Mouse (Mus musculus): ENCODE data around the gene Cbs. TPM values are rescaled to one million over a fixed set of nuclear protein-coding genes. Genes with fewer than 3 reads are reported as not detected.

The Cbs gene
- polyA plus RNA-seq, 1 experiment from 2014 or later = 5.0 TPM

DNA sequence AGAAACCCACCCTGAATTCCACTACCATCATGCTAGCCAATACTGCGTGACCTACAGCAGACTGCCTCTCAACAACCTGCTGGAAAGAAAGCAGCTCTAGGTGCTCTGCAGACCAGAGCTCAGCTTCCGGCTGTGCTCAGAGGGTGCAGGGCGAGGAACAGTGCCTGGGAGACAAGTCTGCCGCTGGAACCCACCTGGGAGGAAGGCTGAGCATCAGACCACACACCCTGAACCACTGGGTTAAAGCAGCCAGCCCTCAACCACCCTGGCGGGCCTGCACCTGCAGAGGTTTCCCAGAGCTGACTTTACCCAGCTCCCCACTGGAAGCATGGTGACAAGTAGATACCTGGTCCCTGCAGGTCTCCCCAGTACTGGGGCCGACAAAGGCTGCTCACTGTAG, 16.2 kb upstream of the Cbs start:
- Histone ChIP-seq H3K27ac (ENCODE audit: low read length) (no peak overlapping the region), H3K27me3 (ENCODE audit: insufficient read depth, low read length) (no peaks in the 10 kb centered on the region), H3K9ac (replicated peaks; ENCODE audit: low read length) (no peak overlapping the region), H3K4me2 (replicated peaks; ENCODE audit: low read depth, low read length) (no peak overlapping the region), H3K36me3 (ENCODE audit: insufficient read depth, low read length) (peaks cover 77% of the 10 kb centered on the region), H3K4me3 (ENCODE audit: low read length) (no peak overlapping the region), H3K9me3 (ENCODE audit: low read length) (no peaks in the 10 kb centered on the region), H3K4me1 (ENCODE audit: insufficient read depth, low read length) (peaks cover 14% of the 10 kb centered on the region)
- no peak for ATAC-seq (ENCODE audit: low FRiP score, low TSS enrichment)
- WGBS = 84% methylated on average over 6 of the region's 6 CpGs

DNA sequence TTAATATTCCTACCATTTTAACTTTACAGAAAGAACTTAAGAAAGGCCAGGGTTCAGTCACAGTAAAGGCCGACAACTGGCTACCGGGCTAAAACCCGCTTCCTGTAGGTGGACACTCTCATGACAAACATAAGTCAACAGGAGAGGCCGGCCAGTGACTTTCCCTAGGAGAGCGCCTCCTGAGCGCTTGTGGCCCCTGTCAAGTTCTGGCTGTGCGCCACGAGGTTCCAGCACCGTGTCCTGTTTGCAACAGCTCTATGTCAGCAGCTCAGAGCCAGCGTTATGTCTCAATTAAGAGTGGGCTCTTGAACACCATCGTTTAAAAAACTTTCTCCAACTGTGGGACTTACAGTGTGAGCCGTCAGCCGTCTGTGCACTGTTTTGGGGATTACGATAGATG, 15.1 kb upstream of the Cbs start:
- 89% methylated on average over 14 of the region's 14 CpGs for WGBS
- Histone ChIP-seq H3K4me3 (ENCODE audit: low read length) (no peak overlapping the region), H3K9ac (replicated peaks; ENCODE audit: low read length) (no peak overlapping the region)

DNA sequence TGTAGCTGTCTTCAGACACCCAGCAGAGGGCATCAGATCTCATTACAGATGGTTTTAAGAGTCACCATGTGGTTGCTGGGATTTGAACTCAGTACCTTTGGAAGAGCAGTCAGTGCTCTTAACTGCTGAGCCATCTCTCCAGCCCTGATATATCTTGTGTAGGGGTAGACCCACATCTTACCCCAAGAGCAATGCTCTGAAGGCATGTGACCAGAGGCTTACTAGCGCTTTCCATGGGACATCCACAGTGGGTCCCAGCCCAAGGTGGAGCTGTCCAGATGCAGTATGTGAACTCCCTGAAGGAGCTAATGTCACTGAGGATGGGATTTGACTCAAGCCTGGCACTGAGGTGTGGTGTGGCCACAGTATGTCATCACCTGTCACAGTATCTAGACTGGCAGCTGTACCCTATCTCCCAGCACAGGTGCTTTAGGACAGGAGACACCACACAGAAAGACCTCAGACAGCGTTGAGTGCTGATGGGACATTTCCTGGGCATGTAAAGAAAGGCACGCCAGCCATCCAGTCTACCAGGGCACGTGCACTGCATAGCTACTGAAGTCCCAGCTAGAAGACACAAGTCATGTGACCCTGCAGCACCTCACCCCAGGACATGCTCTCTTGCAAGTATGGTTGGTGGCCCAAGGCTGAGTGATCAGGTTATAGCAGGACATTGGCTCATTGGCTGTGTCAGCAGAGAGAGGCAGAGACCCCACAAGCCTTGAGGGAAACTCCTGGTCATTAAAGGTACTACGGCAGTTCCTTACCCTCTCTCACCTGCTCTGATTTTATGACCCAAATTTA, 9.4 kb upstream of the Cbs start:
- H3K4me2 ChIP-seq (replicated peaks; ENCODE audit: low read depth, low read length) = no peak overlapping the region
- H3K27me3 ChIP-seq (ENCODE audit: insufficient read depth, low read length) = no peaks in the 10 kb centered on the region
- no peak overlapping the region for H3K9ac ChIP-seq (replicated peaks; ENCODE audit: low read length)
- 93% methylated on average over 5 of the region's 5 CpGs for WGBS
- no peak overlapping the region for H3K27ac ChIP-seq (ENCODE audit: low read length)
- no peaks in the 10 kb centered on the region for H3K4me1 ChIP-seq (ENCODE audit: insufficient read depth, low read length)
- peaks cover 57% of the 10 kb centered on the region for H3K36me3 ChIP-seq (ENCODE audit: insufficient read depth, low read length)
- 0 out of 2 replicates have a peak, but pooled peaks cover 2% of the 10 kb centered on the region for H3K9me3 ChIP-seq (ENCODE audit: low read length)
- no peak overlapping the region for H3K4me3 ChIP-seq (ENCODE audit: low read length)
- ATAC-seq (ENCODE audit: low FRiP score, low TSS enrichment) = peak; percentile 23; the same call in 1 of the 2 replicates

More for the DNA sequence above, 15.1 kb upstream of the Cbs start:
- Histone ChIP-seq H3K27me3 (ENCODE audit: insufficient read depth, low read length) (no peaks in the 10 kb centered on the region), H3K4me1 (ENCODE audit: insufficient read depth, low read length) (peaks cover 8% of the 10 kb centered on the region), H3K27ac (ENCODE audit: low read length) (no peak overlapping the region), H3K4me2 (replicated peaks; ENCODE audit: low read depth, low read length) (no peak overlapping the region), H3K36me3 (ENCODE audit: insufficient read depth, low read length) (peaks cover 88% of the 10 kb centered on the region), H3K9me3 (ENCODE audit: low read length) (no peaks in the 10 kb centered on the region)
- no peak for ATAC-seq (ENCODE audit: low FRiP score, low TSS enrichment)

DNA sequence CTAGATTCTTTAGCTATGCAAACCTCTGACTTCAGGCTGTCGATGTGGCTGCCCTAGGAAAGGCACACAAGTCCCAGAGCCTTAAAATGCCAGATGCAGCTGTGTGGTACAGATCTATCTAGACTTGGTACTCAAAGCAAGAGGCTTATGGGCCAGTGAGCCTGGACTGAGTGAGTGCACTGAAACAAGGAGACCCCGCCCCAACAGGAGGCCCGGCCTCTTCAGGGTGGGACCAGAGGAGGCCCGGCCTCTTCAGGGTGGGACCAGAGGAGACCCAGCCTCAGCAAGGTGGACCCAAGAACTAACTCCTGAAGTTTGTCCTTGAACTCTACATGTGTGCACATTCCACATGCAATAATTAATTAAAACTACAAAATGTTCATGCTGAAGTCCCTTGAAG, 5.9 kb upstream of the Cbs start:
- WGBS = 73% methylated on average over 4 of the region's 4 CpGs
- Histone ChIP-seq H3K4me3 (ENCODE audit: low read length) (no peak overlapping the region), H3K27ac (ENCODE audit: low read length) (no peak overlapping the region), H3K4me2 (replicated peaks; ENCODE audit: low read depth, low read length) (no peak overlapping the region), H3K36me3 (ENCODE audit: insufficient read depth, low read length) (peaks cover 22% of the 10 kb centered on the region), H3K9me3 (ENCODE audit: low read length) (0 out of 2 replicates have a peak, but pooled peaks cover 2% of the 10 kb centered on the region), H3K9ac (replicated peaks; ENCODE audit: low read length) (no peak overlapping the region), H3K27me3 (ENCODE audit: insufficient read depth, low read length) (no peaks in the 10 kb centered on the region), H3K4me1 (ENCODE audit: insufficient read depth, low read length) (no peaks in the 10 kb centered on the region)
- no peak for ATAC-seq (ENCODE audit: low FRiP score, low TSS enrichment)

DNA sequence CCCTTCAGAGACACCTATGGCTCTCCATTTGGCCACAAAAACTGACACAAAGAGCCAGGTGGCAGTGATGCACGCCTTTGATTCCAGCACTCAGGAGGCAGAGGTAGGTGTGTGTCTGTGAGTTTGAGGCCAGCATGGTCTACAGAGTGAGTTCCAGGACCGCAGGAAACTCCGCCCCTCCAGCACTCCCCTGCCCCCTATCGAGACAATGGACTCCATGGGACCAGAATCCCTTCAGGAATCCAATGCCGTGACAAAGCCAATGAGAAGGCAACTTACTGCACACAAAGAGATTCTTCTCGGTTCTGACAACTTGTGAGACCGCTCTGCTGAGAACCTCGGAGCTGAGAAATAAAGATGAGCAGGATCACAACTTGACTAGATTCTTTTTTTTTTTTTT, 5.3 kb upstream of the Cbs start:
- no peaks in the 10 kb centered on the region for H3K27me3 ChIP-seq (ENCODE audit: insufficient read depth, low read length)
- 59% methylated on average over 8 of the region's 8 CpGs for WGBS
- no peak overlapping the region for H3K27ac ChIP-seq (ENCODE audit: low read length)
- H3K4me2 ChIP-seq (replicated peaks; ENCODE audit: low read depth, low read length) = no peak overlapping the region
- ATAC-seq (ENCODE audit: low FRiP score, low TSS enrichment) = no peak
- no peak overlapping the region for H3K9ac ChIP-seq (replicated peaks; ENCODE audit: low read length)
- peaks cover 2% of the 10 kb centered on the region; the same call in 1 of the 2 replicates for H3K4me1 ChIP-seq (ENCODE audit: insufficient read depth, low read length)
- peaks cover 16% of the 10 kb centered on the region for H3K36me3 ChIP-seq (ENCODE audit: insufficient read depth, low read length)
- no peak overlapping the region for H3K4me3 ChIP-seq (ENCODE audit: low read length)
- 0 out of 2 replicates have a peak, but pooled peaks cover 2% of the 10 kb centered on the region for H3K9me3 ChIP-seq (ENCODE audit: low read length)

DNA sequence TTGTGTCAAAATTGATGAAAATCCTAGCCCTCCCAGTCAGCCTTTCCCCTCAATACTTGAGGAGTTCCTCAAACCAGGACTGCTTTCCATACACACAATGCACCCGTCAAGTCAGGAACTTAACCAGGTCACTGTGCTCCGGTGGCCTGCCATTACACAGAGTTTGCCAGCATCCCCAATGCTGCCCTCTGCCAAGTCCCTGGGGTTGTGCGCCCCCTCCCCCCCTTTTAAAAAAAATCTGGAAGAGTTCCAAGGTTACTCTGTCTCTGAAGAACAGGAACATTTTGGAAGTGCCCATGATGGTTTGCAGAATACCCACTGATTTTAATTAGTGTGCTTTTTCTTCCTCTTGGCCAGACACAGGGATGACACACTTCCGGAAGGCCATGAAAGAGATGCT, 2.6 kb upstream of the Cbs start:
- no peak overlapping the region for H3K9ac ChIP-seq (replicated peaks; ENCODE audit: low read length)
- WGBS = 69% methylated on average over 4 of the region's 4 CpGs
- H3K9me3 ChIP-seq (ENCODE audit: low read length) = no peaks in the 10 kb centered on the region
- H3K4me3 ChIP-seq (ENCODE audit: low read length) = no peak overlapping the region
- H3K36me3 ChIP-seq (ENCODE audit: insufficient read depth, low read length) = no peaks in the 10 kb centered on the region
- H3K4me2 ChIP-seq (replicated peaks; ENCODE audit: low read depth, low read length) = no peak overlapping the region
- H3K27ac ChIP-seq (ENCODE audit: low read length) = no peak overlapping the region
- H3K4me1 ChIP-seq (ENCODE audit: insufficient read depth, low read length) = peaks cover 11% of the 10 kb centered on the region
- peaks cover 16% of the 10 kb centered on the region for H3K27me3 ChIP-seq (ENCODE audit: insufficient read depth, low read length)
- no peak for ATAC-seq (ENCODE audit: low FRiP score, low TSS enrichment)

DNA sequence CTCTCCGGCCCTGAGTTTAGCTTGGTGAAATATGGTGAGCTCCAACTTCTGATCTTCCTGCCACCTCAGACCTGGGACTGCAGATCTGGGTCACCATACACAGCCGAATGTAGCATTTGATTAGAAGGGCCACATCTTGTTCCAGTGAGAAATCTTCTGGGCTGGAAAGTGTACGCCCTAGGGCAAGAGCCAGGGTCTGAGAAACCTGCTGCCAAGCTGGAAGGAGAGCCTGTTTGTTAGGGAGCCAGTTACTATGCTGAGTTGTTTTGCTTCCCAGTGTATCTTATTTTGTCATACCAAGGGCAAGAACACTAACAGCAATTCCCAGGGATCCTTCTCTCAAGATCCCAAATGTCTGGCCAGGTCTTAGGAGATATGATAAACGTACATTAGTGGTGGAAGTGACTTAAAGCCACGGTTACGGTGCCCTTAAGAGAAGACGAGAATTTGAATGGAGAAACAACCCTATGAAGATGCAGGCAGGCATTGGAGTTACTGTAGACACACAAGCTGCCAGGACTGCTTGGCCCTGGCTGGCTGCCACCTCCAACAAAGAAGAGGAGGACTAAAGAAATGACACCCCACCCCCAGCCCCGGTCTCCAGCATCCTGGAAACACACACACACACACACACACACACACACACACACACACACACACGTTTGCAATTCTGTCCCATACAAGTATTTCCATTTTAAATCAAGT, 980 bp upstream of the Cbs start:
- H3K9ac ChIP-seq (replicated peaks; ENCODE audit: low read length) = no peak overlapping the region
- no peak overlapping the region for H3K27ac ChIP-seq (ENCODE audit: low read length)

DNA sequence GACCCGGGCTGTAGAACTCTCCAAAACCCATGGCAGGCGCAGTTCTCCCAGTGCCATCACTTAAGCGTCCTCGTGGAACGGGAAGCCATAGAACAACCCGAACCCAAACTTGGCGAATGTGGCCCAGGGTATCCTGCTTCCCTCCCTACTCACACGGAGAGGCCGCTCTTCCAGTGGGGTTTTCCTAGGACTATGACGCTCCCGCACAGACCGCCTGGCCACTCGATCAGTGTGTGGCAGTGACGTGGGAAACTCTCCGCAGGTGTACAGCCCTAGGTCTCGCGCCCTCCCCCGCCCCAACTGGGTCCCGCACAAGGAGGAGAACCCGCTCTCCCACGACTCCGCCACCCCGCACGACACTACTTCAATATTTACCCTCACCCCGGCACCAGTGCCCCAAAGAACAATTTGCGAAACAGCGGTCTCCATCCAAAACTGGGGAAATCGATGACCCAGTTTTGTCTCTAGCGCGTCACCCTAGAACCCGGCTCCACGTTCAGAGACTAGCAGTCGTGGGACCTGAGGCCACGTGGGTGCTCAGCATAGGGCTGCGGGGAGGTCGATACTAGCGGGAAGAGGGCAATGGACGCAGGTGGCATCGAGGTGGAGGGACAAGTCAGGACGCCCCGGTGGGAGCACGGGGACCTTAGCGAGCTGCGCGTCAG, 629 bp downstream of the Cbs start:
- WGBS = 3% methylated on average over 45 of the region's 45 CpGs
- Histone ChIP-seq H3K27ac (ENCODE audit: low read length) (no peak overlapping the region), H3K4me3 (ENCODE audit: low read length) (peak overlapping the region; percentile 61), H3K27me3 (ENCODE audit: insufficient read depth, low read length) (peaks cover 16% of the 10 kb centered on the region), H3K4me1 (ENCODE audit: insufficient read depth, low read length) (peaks cover 11% of the 10 kb centered on the region), H3K9me3 (ENCODE audit: low read length) (no peaks in the 10 kb centered on the region), H3K4me2 (replicated peaks; ENCODE audit: low read depth, low read length) (peak overlapping the region; percentile 99), H3K36me3 (ENCODE audit: insufficient read depth, low read length) (no peaks in the 10 kb centered on the region), H3K9ac (replicated peaks; ENCODE audit: low read length) (peak overlapping the region; percentile 66)
- ATAC-seq (ENCODE audit: low FRiP score, low TSS enrichment) = no peak; the same call in 1 of the 2 replicates

More for the DNA sequence above, 980 bp upstream of the Cbs start:
- H3K36me3 ChIP-seq (ENCODE audit: insufficient read depth, low read length) = no peaks in the 10 kb centered on the region
- peaks cover 11% of the 10 kb centered on the region for H3K4me1 ChIP-seq (ENCODE audit: insufficient read depth, low read length)
- no peaks in the 10 kb centered on the region for H3K9me3 ChIP-seq (ENCODE audit: low read length)
- H3K4me3 ChIP-seq (ENCODE audit: low read length) = no peak overlapping the region
- WGBS = 64% methylated on average over 9 of the region's 9 CpGs
- H3K4me2 ChIP-seq (replicated peaks; ENCODE audit: low read depth, low read length) = peak overlapping the region; percentile 99; the same call in 1 of the 2 replicates
- peaks cover 16% of the 10 kb centered on the region for H3K27me3 ChIP-seq (ENCODE audit: insufficient read depth, low read length)
- ATAC-seq (ENCODE audit: low FRiP score, low TSS enrichment) = no peak

DNA sequence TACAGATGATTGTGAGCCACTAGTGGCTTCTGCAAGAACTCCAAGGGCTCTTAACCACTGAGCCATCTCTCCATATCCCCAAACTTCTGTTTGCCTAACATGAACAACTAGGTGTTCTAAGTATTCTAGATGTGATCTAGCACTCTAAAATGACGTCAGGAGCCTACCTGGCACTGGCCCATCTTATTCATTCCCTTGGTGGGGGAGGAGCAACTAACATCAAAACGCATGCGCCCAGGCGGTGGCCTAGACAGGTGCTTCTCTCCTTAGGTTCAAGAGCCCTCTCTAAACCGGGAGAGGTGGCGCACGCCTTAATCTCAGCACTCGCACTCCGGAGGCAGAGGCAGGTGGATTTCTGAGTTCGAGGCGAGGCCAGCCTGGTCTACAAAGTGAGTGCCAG, 1.3 kb downstream of the Cbs start:
- Histone ChIP-seq H3K4me3 (ENCODE audit: low read length) (no peak overlapping the region), H3K9me3 (ENCODE audit: low read length) (no peaks in the 10 kb centered on the region), H3K27ac (ENCODE audit: low read length) (no peak overlapping the region), H3K4me1 (ENCODE audit: insufficient read depth, low read length) (peaks cover 11% of the 10 kb centered on the region), H3K4me2 (replicated peaks; ENCODE audit: low read depth, low read length) (peak overlapping the region; percentile 99; the same call in 1 of the 2 replicates), H3K27me3 (ENCODE audit: insufficient read depth, low read length) (peaks cover 16% of the 10 kb centered on the region), H3K9ac (replicated peaks; ENCODE audit: low read length) (no peak overlapping the region), H3K36me3 (ENCODE audit: insufficient read depth, low read length) (no peaks in the 10 kb centered on the region)
- ATAC-seq (ENCODE audit: low FRiP score, low TSS enrichment) = no peak
- WGBS = 62% methylated on average over 11 of the region's 11 CpGs
